Mouse (Mus musculus) layer of hippocampus, postnatal 36 days (tissue): Measurements from ENCODE around the gene Zfp423. TPM values are rescaled to one million over a fixed set of nuclear protein-coding genes. Genes with fewer than 3 reads are reported as not detected.

ENCODE experiments used
- total RNA-seq, 2 experiments: library from RNA; stranded (reverse); gene quantifications; 2 replicates each; pipeline ENCODE4 v1.2.3; 2021

The Zfp423 gene
- total RNA-seq, 2 experiments from 2014 or later = 32.0 to 32.5 TPM

Other genes with a start within 250 kb of the Zfp423 start
- 10 to 100 TPM; 36.7 to 37.9 TPM for gene Cnep1r1, start 159.2 kb upstream of the Zfp423 start, total RNA-seq
- gene Heatr3, start 178.3 kb upstream of the Zfp423 start, total RNA-seq = 10 to 100 TPM; 28.0 to 33.5 TPM
- 10 to 100 TPM; 38.4 to 40.2 TPM for gene Tent4b, start 239.6 kb upstream of the Zfp423 start, total RNA-seq